Mouse (Mus musculus) midbrain, embryonic 10.5 days (tissue): Measurements from ENCODE around the gene Cib1. TPM values are rescaled to one million over a fixed set of nuclear protein-coding genes. Genes with fewer than 3 reads are reported as not detected.

ENCODE experiments used
- DNase-seq: peaks from one replicate; pipeline ENCODE4 v3.0.0-alpha.2; 2017; ENCODE audit warnings: low spot score
- H3K27ac ChIP-seq: fragments of 300-500 bp; sonication (generic); replicated peaks from 2 replicates; pipeline ENCODE4 v1.5.1; 2016; ENCODE audit warnings: mild to moderate bottlenecking
- H3K27me3 ChIP-seq: fragments of 300-500 bp; sonication (generic); 2 replicates; pipeline ENCODE4 v1.6.1; 2016; ENCODE audit warnings: low read depth, mild to moderate bottlenecking; ENCODE audit not compliant: poor library complexity, severe bottlenecking
- H3K36me3 ChIP-seq: fragments of 300-500 bp; sonication (generic); 2 replicates; pipeline ENCODE4 v1.6.1; 2016; ENCODE audit warnings: mild to moderate bottlenecking, moderate library complexity
- H3K4me1 ChIP-seq: fragments of 300-500 bp; sonication (generic); 2 replicates; pipeline ENCODE4 v1.6.1; 2016
- H3K4me3 ChIP-seq: fragments of 300-500 bp; sonication (generic); 2 replicates; pipeline ENCODE4 v1.5.1; 2016; ENCODE audit warnings: mild to moderate bottlenecking, moderate library complexity
- H3K9me3 ChIP-seq: fragments of 300-500 bp; sonication (generic); replicated peaks from 2 replicates; pipeline ENCODE4 v1.6.1; 2016; ENCODE audit warnings: mild to moderate bottlenecking
- WGBS: fragments of 180-500 bp; shearing (Covaris S2); methylation state at CpG from one replicate; pipeline ENCODE4 v1.1.7; 2016; 5-methylcytosine and 5-hydroxymethylcytosine counted together
- polyA plus RNA-seq: library from polyadenylated mRNA; unstranded; fragments of >200 nt; fragmentation: Nextera tagmentation; extraction: Ambion mirVana; gene quantifications from 2 replicates; pipeline ENCODE4 v1.2.1, GENCODE M21; 2016

Gene Cib1
- polyA plus RNA-seq: 63.3 and 77.6 TPM in 2 replicates

- Histone ChIP-seq H3K27ac (peak within 1 kb of the TSS; percentile 79), H3K36me3 (peaks cover 13% of the 10 kb centered on the region), H3K4me3 (peak within 1 kb of the TSS; percentile 81), H3K4me1 (peaks cover 42% of the 10 kb centered on the region), H3K9me3 (no peaks in the 10 kb centered on the region), H3K27me3 (peaks cover 19% of the 10 kb centered on the region; the same call in 1 of the 2 replicates)
- under 1% methylated on average over 56 of the region's 56 CpGs for WGBS
- DNase-seq: peak; percentile 97
Observed at GRCm38 (mm10) chr7:80232489-80233029, at the start of gene Cib1, which contains the start of gene Gdpgp1. TSS of gene Cib1 (minus strand) at chr7:80232813. TSS of gene Gdpgp1 (plus strand) at chr7:80232865.

- H3K36me3 ChIP-seq: peaks cover 92% of the 10 kb centered on the region
- WGBS: 88% methylated on average over 3 of the region's 3 CpGs
- no peak overlapping the region for H3K27ac ChIP-seq
- no peak for DNase-seq
- H3K9me3 ChIP-seq: no peaks in the 10 kb centered on the region
- no peaks in the 10 kb centered on the region for H3K4me1 ChIP-seq
- H3K27me3 ChIP-seq: no peaks in the 10 kb centered on the region
- no peak overlapping the region for H3K4me3 ChIP-seq
Observed at GRCm38 (mm10) chr7:80281646-80282045, 49.0 kb upstream of the Cib1 start.

GRCm38 (mm10) chr7:80280998-80281397 lies 48.4 kb upstream of the Cib1 start:
- no peaks in the 10 kb centered on the region for H3K9me3 ChIP-seq
- H3K27me3 ChIP-seq: no peaks in the 10 kb centered on the region
- 90% methylated on average over 2 of the region's 2 CpGs for WGBS
- no peaks in the 10 kb centered on the region for H3K4me1 ChIP-seq
- DNase-seq: no peak
- no peak overlapping the region for H3K4me3 ChIP-seq
- peaks cover 92% of the 10 kb centered on the region for H3K36me3 ChIP-seq
- no peak overlapping the region for H3K27ac ChIP-seq

DNA sequence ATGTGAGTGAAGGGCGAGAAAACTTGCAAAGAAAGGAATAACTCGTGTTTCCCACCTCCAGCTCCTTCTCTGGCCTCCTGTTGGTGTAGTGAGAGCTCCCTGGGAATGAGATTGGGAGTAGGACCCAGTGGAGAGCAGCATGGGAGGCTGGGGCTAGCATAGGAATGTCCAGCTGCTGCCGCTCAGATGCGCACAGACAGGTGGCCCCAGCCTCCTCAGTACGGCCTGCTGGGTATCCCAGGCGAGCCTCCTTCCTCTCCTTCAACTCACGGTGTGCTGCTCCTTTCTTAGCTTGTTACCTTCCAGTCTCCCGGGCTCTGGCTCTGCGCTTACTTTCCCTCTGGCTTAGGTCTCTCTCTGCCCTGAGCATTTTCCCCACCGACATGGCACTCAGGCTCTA lies 47.4 kb upstream of the Cib1 start:
- no peak for DNase-seq
- peaks cover 4% of the 10 kb centered on the region for H3K9me3 ChIP-seq
- peaks cover 91% of the 10 kb centered on the region for H3K36me3 ChIP-seq
- H3K4me1 ChIP-seq: no peaks in the 10 kb centered on the region
- H3K4me3 ChIP-seq: no peak overlapping the region
- no peak overlapping the region for H3K27ac ChIP-seq
- WGBS: 84% methylated on average over 10 of the region's 10 CpGs
- H3K27me3 ChIP-seq: no peaks in the 10 kb centered on the region

DNA sequence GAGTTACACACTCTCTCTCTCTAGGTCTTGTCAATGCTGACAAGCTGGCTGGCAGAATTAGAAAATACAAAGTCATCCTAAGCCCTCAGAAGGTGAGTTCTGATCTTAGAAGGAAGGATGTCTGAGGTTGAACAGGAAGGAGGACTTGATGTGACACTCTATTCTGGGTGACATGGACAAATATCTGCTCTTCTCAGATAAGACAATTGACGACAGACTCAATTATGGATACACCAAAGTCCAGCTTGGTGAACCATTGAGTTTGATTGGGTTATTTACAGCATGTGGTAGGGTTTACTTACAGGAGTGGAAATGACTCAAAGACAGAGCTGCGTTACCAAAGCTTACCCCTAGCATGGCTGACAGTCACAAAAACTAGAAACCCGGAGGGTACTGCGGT lies 43.8 kb upstream of the Cib1 start:
- H3K27me3 ChIP-seq: no peaks in the 10 kb centered on the region
- H3K27ac ChIP-seq: no peak overlapping the region
- peaks cover 89% of the 10 kb centered on the region for H3K36me3 ChIP-seq
- no peak for DNase-seq
- peaks cover 22% of the 10 kb centered on the region for H3K9me3 ChIP-seq
- H3K4me3 ChIP-seq: no peak overlapping the region
- 93% methylated on average over 4 of the region's 4 CpGs for WGBS
- no peaks in the 10 kb centered on the region for H3K4me1 ChIP-seq

GRCm38 (mm10) chr7:80273456-80273855 lies 40.8 kb upstream of the Cib1 start:
- Histone ChIP-seq H3K9me3 (peaks cover 22% of the 10 kb centered on the region), H3K4me3 (no peak overlapping the region), H3K27me3 (no peaks in the 10 kb centered on the region), H3K4me1 (peaks cover 21% of the 10 kb centered on the region), H3K27ac (no peak overlapping the region), H3K36me3 (peaks cover 60% of the 10 kb centered on the region)
- 94% methylated on average over 2 of the region's 2 CpGs for WGBS
- no peak for DNase-seq

DNA sequence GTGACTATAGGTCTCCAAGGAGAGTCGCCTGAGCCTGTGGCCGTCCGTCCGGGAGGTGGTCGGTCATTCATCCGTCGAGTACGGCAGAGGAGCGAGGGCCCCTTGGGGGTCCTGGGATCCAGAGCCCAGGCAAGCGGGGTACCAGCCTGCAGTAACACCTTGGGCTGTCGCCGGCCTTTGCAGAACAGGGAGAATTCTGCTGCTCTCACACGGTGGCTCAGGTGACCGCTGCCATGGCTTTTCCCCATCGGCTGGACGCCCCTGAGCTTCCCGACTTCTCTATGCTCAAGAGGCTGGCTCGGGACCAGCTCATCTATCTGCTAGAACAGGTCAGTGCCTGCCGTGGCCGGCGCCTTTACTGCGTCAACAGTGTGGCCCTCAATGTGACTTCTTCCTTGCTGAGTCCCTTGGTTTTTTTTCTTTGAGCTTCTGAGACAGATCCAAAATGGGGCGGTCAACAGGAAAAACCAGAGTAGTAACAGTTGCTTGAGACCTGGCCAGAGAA lies 37.2 kb upstream of the Cib1 start:
- Histone ChIP-seq H3K27ac (peak overlapping the region; percentile 86), H3K27me3 (no peaks in the 10 kb centered on the region), H3K9me3 (peaks cover 16% of the 10 kb centered on the region), H3K36me3 (peaks cover 50% of the 10 kb centered on the region), H3K4me3 (peak overlapping the region; percentile 91), H3K4me1 (peaks cover 23% of the 10 kb centered on the region)
- WGBS: under 1% methylated on average over 23 of the region's 23 CpGs
- no peak for DNase-seq

GRCm38 (mm10) chr7:80268897-80269750 lies 36.5 kb upstream of the Cib1 start, which contains the start of gene Vps33b:
TSS of gene Vps33b (plus strand) at chr7:80269649.
- 4% methylated on average over 21 of the region's 21 CpGs for WGBS
- Histone ChIP-seq H3K36me3 (peaks cover 50% of the 10 kb centered on the region), H3K27me3 (no peaks in the 10 kb centered on the region)

DNA sequence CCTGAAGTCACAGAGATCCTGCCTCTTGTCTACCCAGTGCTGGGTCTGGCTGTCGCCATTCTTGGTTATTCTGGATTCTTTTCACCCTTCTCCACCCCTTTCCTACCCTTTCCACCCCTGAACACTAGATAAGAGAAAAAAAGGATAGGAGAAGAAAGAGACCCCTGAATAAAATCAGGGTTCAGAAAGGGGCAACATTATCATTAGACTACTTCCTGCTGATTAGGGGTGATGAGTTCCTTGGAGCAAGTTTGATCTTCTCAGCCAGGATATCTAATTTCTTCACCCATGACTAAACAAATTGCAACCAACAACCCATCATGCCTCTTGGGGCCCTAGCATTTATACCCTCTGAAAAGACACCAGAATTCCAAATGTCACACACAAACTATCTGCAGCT lies 35.2 kb upstream of the Cib1 start:
- H3K4me3 ChIP-seq: no peak overlapping the region
- no peak overlapping the region for H3K27ac ChIP-seq
- 78% methylated on average over 1 of the region's 1 CpGs for WGBS
- H3K9me3 ChIP-seq: no peaks in the 10 kb centered on the region
- peaks cover 48% of the 10 kb centered on the region for H3K36me3 ChIP-seq
- peaks cover 23% of the 10 kb centered on the region for H3K4me1 ChIP-seq
- DNase-seq: no peak
- H3K27me3 ChIP-seq: no peaks in the 10 kb centered on the region

More at GRCm38 (mm10) chr7:80268897-80269750, 36.5 kb upstream of the Cib1 start, which contains the start of gene Vps33b:
- H3K4me1 ChIP-seq: peaks cover 23% of the 10 kb centered on the region
- H3K27ac ChIP-seq: peak within 1 kb of the TSS; percentile 86
- DNase-seq: peak; percentile 94
- peak within 1 kb of the TSS; percentile 91 for H3K4me3 ChIP-seq
- H3K9me3 ChIP-seq: peaks cover 9% of the 10 kb centered on the region

DNA sequence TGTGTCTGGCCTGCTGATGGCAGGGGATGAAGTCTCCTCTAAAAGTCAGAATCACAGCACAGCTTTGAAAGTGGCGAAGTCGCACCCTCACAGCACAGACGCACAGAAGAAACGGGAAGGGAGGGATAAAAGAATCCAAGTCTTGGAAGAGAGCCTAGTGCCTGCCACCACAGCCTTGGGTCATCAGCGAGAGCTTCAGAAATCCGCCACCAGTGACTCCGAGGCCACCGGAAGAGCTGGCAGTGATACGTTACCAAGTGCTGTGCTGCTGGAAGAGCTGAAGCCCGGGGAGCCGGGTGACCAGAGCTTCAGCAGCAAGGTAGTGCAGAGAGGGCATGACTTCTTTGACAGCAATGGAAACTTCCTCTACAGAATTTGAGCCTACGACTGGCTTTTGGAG lies 32.0 kb upstream of the Cib1 start:
- 95% methylated on average over 12 of the region's 12 CpGs for WGBS
- no peaks in the 10 kb centered on the region for H3K9me3 ChIP-seq
- no peak for DNase-seq
- peaks cover 43% of the 10 kb centered on the region for H3K36me3 ChIP-seq
- no peak overlapping the region for H3K4me3 ChIP-seq
- peaks cover 6% of the 10 kb centered on the region; the same call in 1 of the 2 replicates for H3K27me3 ChIP-seq
- H3K27ac ChIP-seq: no peak overlapping the region
- H3K4me1 ChIP-seq: peaks cover 29% of the 10 kb centered on the region

GRCm38 (mm10) chr7:80261372-80261990 lies 28.9 kb upstream of the Cib1 start:
- Histone ChIP-seq H3K4me1 (peaks cover 20% of the 10 kb centered on the region), H3K27me3 (peaks cover 33% of the 10 kb centered on the region), H3K36me3 (peaks cover 35% of the 10 kb centered on the region), H3K27ac (peak overlapping the region; percentile 87), H3K4me3 (peak overlapping the region; percentile 90), H3K9me3 (no peaks in the 10 kb centered on the region)
- WGBS: 2% methylated on average over 32 of the region's 32 CpGs
- no peak for DNase-seq

DNA sequence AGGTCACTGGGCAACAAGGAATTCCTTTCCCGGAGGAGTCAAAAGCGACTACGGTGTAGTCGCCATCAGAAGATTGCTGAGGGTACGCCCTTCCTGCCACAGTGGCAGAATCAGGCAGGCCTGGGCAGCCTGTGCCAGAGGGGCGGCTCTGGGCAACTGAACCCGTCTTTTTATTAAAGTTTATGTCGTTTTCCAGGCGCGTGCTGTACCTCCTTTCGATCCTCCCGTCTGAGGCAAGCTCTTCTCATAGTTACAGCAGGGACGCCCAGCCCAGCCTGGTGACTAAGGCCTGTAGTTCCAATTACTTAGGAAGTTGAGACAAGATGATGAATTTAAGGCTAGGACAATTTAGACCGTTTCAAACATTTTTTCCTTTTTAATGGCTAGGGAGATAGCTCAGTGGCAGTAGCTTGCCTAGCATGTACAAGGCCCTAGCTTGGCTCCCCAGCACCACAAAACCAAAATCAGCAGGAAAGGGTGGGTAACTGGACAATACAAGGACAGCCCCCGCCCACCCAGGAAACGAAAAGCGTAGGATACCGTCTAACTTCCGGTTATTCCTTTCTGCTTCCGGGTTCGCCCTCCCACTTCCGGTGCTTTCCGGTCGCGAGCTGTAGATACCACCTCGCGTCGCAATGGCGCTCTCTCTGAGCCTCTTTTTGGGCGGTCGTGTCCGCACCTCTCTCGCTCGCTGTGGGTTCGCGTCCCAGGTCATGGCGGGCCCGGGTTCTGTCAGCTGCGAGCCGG lies 28.2 kb upstream of the Cib1 start, which contains the start of gene Ngrn:
Gene Ngrn (plus strand): TSS at position 591 of the 747 bp plus-strand sequence.
- H3K4me1 ChIP-seq: peaks cover 20% of the 10 kb centered on the region
- no peaks in the 10 kb centered on the region for H3K9me3 ChIP-seq
- H3K27me3 ChIP-seq: peaks cover 33% of the 10 kb centered on the region
- H3K4me3 ChIP-seq: peak within 1 kb of the TSS; percentile 90
- H3K36me3 ChIP-seq: peaks cover 28% of the 10 kb centered on the region
- peak; percentile 88 for DNase-seq
- peak within 1 kb of the TSS; percentile 87 for H3K27ac ChIP-seq
- 24% methylated on average over 40 of the region's 40 CpGs for WGBS
